Mouse (Mus musculus): ENCODE data around the gene Amdhd2.

DNA sequence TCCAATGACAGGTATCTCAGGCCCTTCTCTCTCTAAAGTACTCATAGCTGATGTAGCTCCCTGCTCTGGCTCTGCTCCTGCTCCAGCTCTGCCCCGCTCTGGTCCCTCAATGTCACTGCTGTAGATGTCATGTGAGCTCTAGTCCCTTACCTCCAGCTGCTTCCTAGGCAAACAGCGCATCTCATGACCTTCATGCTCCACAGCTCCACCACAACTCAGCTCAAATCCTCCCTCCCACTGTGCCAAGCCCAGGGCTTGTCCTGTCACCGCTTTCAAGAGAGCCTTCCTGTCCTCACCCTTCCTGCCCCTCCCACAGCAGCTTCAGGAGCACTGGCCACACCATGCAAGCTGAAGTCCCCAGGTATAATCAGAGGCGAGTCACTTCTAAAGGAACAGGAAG lies 36.2 kb upstream of the Amdhd2 start:
- TF ChIP-seq EP300 (IDR thresholded peaks at IDR 0.05; ENCODE audit: low read depth) (no peak), CTCF (IDR thresholded peaks at IDR 0.05; ENCODE audit: low read depth) (no peak)

Data from liver, postnatal 0 days (tissue).